Mouse (Mus musculus): ENCODE results near the gene Rab30.

Gene Rab30

DNA sequence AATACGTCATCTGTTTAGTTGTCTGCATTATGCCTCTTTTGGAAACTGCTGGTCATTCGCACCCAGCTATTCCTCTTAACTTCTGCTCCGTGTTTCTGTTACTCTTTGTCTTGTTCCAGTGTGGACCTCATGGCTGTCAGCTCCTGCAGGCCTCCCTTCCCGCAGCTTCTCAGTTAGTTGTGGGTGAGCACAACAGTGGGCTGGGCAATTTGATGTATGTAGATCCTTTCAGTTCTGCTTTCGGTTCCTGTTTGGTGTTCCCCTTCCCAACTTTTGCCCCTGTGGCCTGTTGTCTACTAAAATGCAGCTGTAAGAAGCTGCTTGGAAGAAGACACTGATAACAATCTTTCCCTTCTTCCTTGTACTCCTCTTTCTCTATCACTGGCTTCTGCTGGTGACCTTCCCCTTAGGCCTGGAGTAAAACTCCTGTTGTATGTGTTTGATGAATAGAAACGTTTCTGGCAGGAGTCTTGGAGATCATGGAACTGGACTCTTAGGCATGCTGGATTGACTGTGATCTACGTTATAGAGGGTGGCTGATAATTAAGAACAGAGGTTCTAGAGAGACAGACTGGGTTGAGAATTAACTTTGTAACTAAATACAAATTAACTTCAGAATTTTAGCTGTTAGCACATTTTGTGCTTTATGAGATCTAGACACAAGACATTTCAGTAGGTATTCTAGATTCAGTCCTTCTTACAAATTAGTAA lies 137.3 kb downstream of the Rab30 start:
- in situ Hi-C loops (cut with MboI; ENCODE audit: low pct_unique_long_range_greater_than_20kb in 1 of 2, low sequenced_read_pairs in 2 of 2, unreplicated experiment in 1 of 2), result no loop called here

DNA sequence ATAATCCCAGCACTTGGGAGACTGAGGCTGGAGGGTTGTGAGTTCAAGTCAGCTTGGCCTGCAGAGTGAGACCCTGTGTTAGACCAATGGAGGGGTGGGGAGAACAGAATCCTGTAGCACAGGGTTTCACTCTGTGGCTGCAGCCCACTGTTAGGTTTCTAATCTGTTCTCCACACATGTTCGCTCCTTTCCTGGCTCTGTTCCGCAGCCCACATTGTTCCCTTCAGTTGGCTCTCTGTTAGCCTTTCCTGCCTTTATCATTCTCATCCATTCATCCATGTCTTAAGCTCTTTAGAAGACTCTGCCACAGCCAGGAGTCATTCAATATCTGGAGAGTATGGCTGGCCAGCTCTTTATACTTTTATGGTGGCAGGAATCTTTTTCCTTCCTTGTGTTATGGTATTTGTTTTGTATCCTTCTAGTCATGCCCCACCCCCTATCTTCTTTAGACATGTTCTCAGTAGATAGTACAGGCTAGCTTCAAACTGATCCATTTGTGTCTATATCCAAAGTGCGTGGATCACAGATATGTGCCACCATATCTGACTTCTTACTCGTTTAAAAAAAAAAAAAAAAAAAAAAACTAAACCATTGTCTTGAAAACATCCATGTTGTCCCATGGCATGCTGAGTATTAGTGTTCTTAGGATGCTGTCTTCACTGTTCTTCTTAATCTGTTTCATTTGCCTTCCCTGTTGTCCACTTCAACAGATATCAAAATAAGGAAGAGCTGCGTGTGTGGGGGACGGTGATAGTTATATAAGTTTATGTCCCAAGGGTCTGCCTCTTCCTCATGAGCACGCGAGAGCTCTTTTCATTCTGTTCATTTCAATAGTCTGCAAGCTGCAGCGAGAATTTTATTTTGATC lies 142.7 kb downstream of the Rab30 start:
- in situ Hi-C loops (cut with MboI; ENCODE audit: low pct_unique_long_range_greater_than_20kb in 1 of 2, low sequenced_read_pairs in 2 of 2, unreplicated experiment in 1 of 2), result no loop called here

DNA sequence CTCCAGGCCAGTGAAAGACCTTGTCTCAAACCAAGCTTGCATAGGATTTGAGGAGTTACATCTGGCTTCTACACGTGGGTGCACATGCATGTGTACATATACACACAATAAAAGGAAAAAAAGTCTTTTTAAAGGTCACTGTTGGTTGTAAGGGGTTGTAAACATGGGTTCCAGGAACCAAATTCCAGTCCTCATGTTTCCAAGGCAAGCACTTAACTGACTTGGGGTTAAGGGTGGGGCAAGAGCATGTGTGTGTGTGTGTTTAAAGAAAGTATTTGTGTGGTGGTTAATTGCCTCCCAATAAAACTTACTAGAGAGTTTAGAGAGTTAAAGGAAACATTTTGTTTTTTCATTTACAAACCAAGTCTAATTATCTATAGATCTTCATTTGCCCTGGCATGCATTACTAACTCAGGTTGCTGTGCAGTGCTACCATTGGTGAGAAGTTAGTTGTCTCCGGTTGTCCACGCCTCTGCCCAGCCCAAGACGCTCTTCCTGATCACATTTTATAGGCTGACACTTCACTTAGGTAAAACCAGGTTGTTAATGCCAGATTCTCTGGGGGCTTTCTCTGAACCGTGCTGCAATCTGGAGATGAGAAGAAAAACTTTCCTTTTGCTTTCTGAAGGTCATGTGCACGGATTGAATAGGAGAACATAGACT lies 143.7 kb downstream of the Rab30 start:
- in situ Hi-C loops (cut with MboI; ENCODE audit: low pct_unique_long_range_greater_than_20kb in 1 of 2, low sequenced_read_pairs in 2 of 2, unreplicated experiment in 1 of 2), result no loop called here

DNA sequence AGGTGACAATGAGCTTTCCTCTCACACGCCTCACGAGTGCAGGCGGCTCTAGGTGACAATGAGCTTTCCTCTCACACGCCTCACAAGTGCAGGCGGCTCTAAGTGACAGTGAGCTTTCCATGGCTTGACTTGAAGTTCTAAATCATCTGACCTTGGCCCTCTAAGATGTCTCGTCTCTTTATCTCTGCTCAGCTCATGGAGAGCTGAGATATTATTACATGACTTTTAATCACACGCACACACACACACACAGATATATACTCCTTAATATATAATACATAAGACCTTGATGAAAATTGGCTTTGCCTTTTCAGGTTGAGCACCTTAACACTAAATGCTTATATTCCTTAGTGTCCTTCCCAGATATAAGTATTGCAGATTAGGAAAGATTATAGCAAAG lies 145.4 kb downstream of the Rab30 start:
- in situ Hi-C loops (cut with MboI; ENCODE audit: low pct_unique_long_range_greater_than_20kb in 1 of 2, low sequenced_read_pairs in 2 of 2, unreplicated experiment in 1 of 2), result no loop called here

DNA sequence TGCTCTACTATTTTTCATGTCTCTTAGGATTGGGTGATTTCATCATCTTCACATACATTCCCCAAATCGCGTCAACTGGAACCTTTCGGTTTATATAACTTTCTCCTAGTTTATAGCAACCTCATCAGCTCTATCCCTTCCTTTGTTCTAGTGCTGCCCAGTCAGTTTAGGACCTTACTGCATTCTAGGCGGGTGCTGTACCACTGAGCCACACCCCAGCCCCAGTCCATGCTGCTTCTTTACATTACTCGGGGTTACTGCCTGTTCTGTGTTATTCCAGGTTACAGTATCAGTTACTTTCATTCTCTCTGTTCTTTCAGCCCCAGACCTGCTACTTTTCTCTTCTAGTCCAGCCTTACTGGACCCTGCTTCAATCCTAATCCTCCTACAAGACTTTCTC lies 145.8 kb downstream of the Rab30 start:
- in situ Hi-C loops (cut with MboI; ENCODE audit: low pct_unique_long_range_greater_than_20kb in 1 of 2, low sequenced_read_pairs in 2 of 2, unreplicated experiment in 1 of 2), result no loop called here

DNA sequence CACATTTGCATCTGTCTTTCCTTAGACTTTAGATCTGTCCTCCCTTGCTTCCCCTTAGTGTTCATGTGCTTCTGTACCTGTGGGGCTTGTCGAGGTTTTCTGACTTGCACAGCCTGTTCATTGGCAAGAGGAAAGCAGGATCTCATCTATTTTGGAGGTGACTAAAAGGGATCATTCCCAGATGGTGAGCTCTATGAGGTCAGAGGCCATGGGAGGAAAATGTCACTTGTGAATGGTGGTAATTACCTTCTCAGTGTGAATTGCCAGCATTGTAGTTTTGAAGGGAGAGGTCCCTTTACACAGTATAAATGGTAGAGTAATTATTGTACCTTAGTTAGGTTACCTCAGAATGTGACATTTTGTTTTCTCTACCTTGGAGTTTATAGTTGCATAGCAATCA lies 148.8 kb downstream of the Rab30 start:
- in situ Hi-C loops (cut with MboI; ENCODE audit: low pct_unique_long_range_greater_than_20kb in 1 of 2, low sequenced_read_pairs in 2 of 2, unreplicated experiment in 1 of 2), result no loop called here

DNA sequence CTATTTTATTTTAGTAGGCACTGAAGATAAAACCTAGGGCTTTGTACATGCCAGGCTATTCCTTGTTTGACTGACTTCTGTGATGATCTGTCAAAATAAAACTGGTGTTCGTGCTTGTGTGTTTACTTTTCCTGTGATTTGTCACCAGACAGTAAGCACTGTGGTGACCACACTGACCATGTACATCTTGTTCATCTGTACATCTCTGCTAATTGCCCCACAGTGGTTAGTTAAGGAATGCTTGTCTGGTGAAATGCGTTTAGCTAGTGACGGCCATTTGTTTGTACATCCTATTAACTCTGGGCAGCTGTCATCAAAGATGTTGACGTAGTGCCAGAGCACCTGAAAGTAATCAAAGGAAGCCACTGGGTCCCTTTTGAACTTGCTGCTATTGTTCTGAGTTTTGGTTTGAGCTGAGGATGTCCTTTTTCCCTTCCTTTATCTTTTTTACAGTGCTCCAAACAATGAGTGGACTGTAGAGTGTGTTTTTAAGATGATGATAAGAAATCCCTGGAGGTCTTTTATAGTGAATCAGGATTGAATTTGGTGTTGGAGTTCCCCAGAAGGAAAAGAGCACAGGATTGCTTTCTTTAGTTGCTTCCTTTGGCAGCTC lies 149.3 kb downstream of the Rab30 start:
- in situ Hi-C loops (cut with MboI; ENCODE audit: low pct_unique_long_range_greater_than_20kb in 1 of 2, low sequenced_read_pairs in 2 of 2, unreplicated experiment in 1 of 2), result no loop called here

DNA sequence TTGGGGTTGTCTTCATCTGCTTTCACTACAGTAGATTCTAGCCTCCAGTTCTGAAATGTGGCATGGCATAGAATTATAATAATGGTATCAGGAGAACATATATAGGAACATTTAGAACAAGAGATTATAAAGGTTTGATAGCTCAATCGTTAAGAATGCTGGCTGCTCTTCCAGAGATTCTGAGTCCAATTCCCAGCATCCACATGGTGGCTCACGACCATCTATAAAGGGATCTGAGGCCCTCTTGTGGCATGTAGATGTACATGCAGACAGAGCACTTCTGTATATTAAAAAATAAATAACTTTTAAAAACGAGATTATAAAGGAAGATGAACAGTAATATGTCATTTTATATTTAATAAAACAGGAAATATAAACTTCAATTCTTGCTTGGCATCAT lies 152.1 kb downstream of the Rab30 start:
- in situ Hi-C loops (cut with MboI; ENCODE audit: low pct_unique_long_range_greater_than_20kb in 1 of 2, low sequenced_read_pairs in 2 of 2, unreplicated experiment in 1 of 2), result no loop called here

Measured in mouse embryonic stem cell (cell line).